Mouse (Mus musculus): ENCODE measurements around the gene Surf1. TPM values are rescaled to one million over a fixed set of nuclear protein-coding genes. Genes with fewer than 3 reads are reported as not detected.

Surf1 gene
- total and polyA plus RNA-seq, 3 experiments = 52.1 to 74.8 TPM; not detected in 1

DNA sequence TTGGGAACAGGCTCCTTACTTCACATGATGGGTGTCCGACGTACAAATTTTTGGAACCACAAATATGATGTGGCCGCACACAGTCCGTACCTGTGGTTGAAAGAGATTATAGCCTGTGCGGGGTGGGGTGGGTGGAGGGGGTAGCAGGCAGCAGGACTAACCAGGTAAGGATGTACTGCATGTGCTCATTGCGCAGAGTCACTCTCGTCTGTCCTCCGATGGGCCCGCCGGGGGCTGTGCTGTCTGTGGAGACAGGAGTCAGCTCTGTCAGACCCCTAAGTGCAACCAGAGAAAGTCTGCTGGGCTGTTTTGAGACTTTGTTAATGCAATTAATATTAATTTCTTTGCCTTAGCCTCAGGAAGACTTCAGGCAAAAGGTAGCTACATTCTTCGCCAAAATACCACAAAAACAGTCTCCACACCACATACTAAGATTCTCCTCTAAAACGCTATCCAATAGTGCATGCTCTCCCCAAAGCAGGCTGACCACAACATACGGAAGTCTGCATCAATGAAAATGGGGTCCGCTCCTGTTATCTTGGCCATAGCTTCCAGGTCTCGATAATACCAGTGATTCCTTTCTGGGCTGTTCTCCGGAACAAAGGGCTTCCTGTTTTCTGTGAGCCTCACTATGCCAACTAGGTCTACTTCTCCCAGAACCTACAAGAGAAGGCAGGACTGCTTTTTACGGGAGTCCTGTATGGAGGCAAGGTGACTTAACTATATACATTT lies 2.7 kb downstream of the Surf1 start (continued):
- TF ChIP-seq MAFK (IDR thresholded peaks at IDR 0.05; ENCODE audit: borderline replicate concordance, low read depth, low read length) (no peak), CHD2 (IDR thresholded peaks at IDR 0.05; ENCODE audit: low read length) (no peak; the same call in 1 of the 2 replicates), SMC3 (IDR thresholded peaks at IDR 0.05; ENCODE audit: low read depth, low read length) (peak; percentile 34), ZC3H11A (IDR thresholded peaks at IDR 0.05; ENCODE audit: low read depth, low read length) (no peak)

DNA sequence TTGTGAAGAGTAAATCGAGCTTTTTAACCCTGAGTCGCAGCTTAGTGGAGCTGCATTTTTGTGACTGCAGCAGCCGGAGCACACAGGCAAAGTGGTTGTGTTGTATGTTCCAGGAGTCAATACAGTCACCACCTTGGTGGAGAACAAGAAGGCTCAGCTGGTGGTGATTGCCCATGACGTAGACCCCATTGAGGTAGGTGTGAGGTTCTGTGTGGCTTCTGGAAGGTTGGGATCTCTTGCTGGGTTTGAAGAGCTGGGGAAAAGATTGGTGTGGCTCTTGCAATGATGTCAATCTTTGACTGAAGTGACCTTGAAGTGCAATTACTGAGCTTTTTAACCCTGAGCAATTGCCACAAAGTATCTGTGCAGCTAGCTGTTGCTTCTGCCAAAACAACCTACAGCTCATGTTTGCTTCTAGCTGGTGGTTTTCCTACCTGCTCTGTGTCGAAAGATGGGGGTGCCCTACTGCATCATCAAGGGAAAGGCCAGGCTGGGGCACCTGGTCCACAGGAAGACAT lies 4.0 kb downstream of the Surf1 start:
- H3K9me3 ChIP-seq (replicated peaks; ENCODE audit: insufficient read depth, low read length) = no peaks in the 10 kb centered on the region
- no peaks in the 10 kb centered on the region for H3K27me3 ChIP-seq (ENCODE audit: control insufficient read depth in 1 of 2, insufficient read depth in 2 of 2, low read length in 2 of 2)
- peaks cover 5 to 24% of the 10 kb centered on the region in 2 experiments; a peak in 3 of 4 replicates for H3K36me3 ChIP-seq (ENCODE audit: control insufficient read depth in 1 of 2, insufficient read depth in 2 of 2, low read length in 2 of 2)
- H3K4me1 ChIP-seq (ENCODE audit: control insufficient read depth in 1 of 2, insufficient read depth in 2 of 2, low read length in 2 of 2) = peaks cover 2 to 19% of the 10 kb centered on the region in 2 experiments; a peak in 3 of 4 replicates
- 0 out of 2 replicates have a peak, but pooled peaks have one; percentile 40 for TF ChIP-seq MXI1 (IDR thresholded peaks at IDR 0.05; ENCODE audit: low read depth, low read length)
- no peak for TF ChIP-seq MAZ (IDR thresholded peaks at IDR 0.05; ENCODE audit: low read depth, low read length)
- TF ChIP-seq CHD1 (IDR thresholded peaks at IDR 0.05; ENCODE audit: low read depth, low read length) = peak; percentile 66; the same call in 1 of the 2 replicates
- TF ChIP-seq POLR2A (IDR thresholded peaks at IDR 0.05; ENCODE audit: control insufficient read depth in 1 of 2, insufficient read depth in 1 of 2, low read depth in 1 of 2, low read length in 2 of 2, poor library complexity in 1 of 2) = 0 out of 4 replicates have a peak, but pooled peaks of 1 of the 2 experiments have one; percentile 12
- H3K9ac ChIP-seq (ENCODE audit: control insufficient read depth, low read depth, low read length, poor library complexity, severe bottlenecking) = peak overlapping the region; percentile 87
- peak overlapping the region; percentile 44 to 78 for H3K4me3 ChIP-seq (ENCODE audit: control insufficient read depth in 1 of 2, insufficient read depth in 1 of 2, low read depth in 2 of 2, low read length in 2 of 2)
- peak overlapping the region; percentile 71 for H3K27ac ChIP-seq (ENCODE audit: control insufficient read depth, low read depth, low read length)
- peaks cover 80% of the 10 kb centered on the region for H3K79me2 ChIP-seq (ENCODE audit: control insufficient read depth, insufficient read depth, low read length, poor library complexity)
- peak; percentile 43 for DNase-seq (ENCODE audit: low read depth, low spot score)

DNA sequence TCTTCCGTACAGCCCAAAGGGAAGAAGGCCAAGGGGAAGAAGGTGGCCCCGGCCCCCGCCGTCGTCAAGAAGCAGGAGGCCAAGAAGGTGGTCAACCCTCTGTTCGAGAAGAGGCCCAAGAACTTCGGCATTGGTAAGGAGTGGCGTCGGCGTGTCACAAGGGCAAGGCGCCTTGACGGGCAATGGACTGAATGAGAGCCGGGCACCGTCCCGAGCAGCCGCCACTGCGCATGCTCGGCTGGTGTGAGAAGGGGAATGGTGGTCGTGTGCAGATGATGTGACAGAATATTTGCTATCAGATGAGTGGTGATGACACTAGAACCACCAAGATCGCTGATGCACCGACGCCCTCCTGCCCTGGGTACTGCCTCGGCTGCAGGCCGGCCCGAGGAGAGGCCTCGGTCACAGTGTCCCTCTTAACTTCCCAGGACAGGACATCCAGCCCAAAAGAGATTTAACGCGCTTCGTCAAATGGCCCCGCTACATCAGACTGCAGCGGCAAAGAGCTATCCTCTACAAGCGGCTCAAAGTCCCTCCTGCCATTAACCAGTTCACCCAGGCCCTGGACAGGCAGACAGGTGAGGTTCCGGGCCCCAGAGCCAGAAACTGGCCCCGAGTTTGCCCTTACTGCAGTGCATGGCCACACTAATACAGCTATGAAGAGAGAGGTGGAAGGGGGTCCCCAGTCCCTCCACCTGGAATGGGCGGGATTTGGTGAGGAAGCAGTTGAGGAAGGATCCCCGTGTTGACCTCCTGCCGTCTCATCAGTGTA lies 5.2 kb downstream of the Surf1 start:
- peak; percentile 70 for DNase-seq (ENCODE audit: low read depth, low spot score)
- H3K27me3 ChIP-seq (ENCODE audit: control insufficient read depth in 1 of 2, insufficient read depth in 2 of 2, low read length in 2 of 2) = no peaks in the 10 kb centered on the region
- H3K27ac ChIP-seq (ENCODE audit: control insufficient read depth, low read depth, low read length) = peak overlapping the region; percentile 71
- H3K4me1 ChIP-seq (ENCODE audit: control insufficient read depth in 1 of 2, insufficient read depth in 2 of 2, low read length in 2 of 2) = peaks cover 2 to 15% of the 10 kb centered on the region in 2 experiments; a peak in 3 of 4 replicates
- peaks cover 5 to 24% of the 10 kb centered on the region in 2 experiments; a peak in 3 of 4 replicates for H3K36me3 ChIP-seq (ENCODE audit: control insufficient read depth in 1 of 2, insufficient read depth in 2 of 2, low read length in 2 of 2)
- H3K4me3 ChIP-seq (ENCODE audit: control insufficient read depth in 1 of 2, insufficient read depth in 1 of 2, low read depth in 2 of 2, low read length in 2 of 2) = peak overlapping the region; percentile 44 to 78
- peak overlapping the region; percentile 87 for H3K9ac ChIP-seq (ENCODE audit: control insufficient read depth, low read depth, low read length, poor library complexity, severe bottlenecking)
- H3K9me3 ChIP-seq (replicated peaks; ENCODE audit: insufficient read depth, low read length) = no peaks in the 10 kb centered on the region
- TF ChIP-seq NRF1 (IDR thresholded peaks at IDR 0.05; ENCODE audit: insufficient read depth, low read depth, low read length, poor library complexity, severe bottlenecking) = peak; percentile 77
- peak; percentile 3; the same call in 1 of the 2 replicates for TF ChIP-seq MAX (IDR thresholded peaks at IDR 0.05; ENCODE audit: low read length)
- TF ChIP-seq KAT2A (conservative IDR thresholded peaks at IDR 0.05; ENCODE audit: low read depth, low read length) = no peak
- 0 out of 2 replicates have a peak, but pooled peaks have one; percentile 6 for TF ChIP-seq TCF12 (IDR thresholded peaks at IDR 0.05; ENCODE audit: low read depth, low read length)
- peak; percentile 6 to 42; a peak in 2 of 4 replicates for TF ChIP-seq POLR2A (IDR thresholded peaks at IDR 0.05; ENCODE audit: control insufficient read depth in 1 of 2, insufficient read depth in 1 of 2, low read depth in 1 of 2, low read length in 2 of 2, poor library complexity in 1 of 2)
- no peak for TF ChIP-seq EP300 (IDR thresholded peaks at IDR 0.05; ENCODE audit: low read depth in 1 of 2, low read length in 2 of 2)
- TF ChIP-seq E2F4 (IDR thresholded peaks at IDR 0.05; ENCODE audit: borderline replicate concordance, low read depth, low read length) = no peak
- peak; percentile 7; the same call in 1 of the 2 replicates for TF ChIP-seq POLR2AphosphoS5 (IDR thresholded peaks at IDR 0.05; ENCODE audit: borderline replicate concordance, low read depth, low read length)
- TF ChIP-seq MEF2A (IDR thresholded peaks at IDR 0.05; ENCODE audit: extremely low read depth, insufficient replicate concordance, low read depth, low read length, poor library complexity, severe bottlenecking) = no peak
- peak; percentile 56; the same call in 1 of the 2 replicates for TF ChIP-seq MYC (IDR thresholded peaks at IDR 0.05; ENCODE audit: low read depth, low read length)
- H3K79me2 ChIP-seq (ENCODE audit: control insufficient read depth, insufficient read depth, low read length, poor library complexity) = peaks cover 73% of the 10 kb centered on the region

Measured in MEL (cell line).